In the genomic region with DNA sequence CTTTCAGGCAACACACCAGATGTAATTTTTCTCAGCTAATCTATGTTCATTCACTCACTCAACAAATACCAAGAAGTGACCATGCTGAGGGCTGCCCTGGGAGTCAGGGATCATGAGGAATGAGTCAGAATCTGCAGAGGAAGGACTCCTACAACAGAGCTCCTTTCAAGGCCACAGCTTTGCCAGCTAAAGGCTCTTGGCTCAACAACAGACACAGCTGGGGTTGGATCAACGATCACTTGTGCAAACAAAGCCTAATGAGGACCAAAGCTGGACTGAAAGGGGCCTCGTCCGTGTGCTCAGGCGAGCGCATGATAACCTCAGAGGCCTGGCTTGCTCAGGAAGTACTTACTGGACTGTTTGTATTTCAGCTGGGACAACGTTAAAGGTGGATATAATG, we compare ENCODE assay signal across 7 mouse cellular contexts. TPM values are rescaled to one million over a fixed set of nuclear protein-coding genes. Genes with fewer than 3 reads are reported as not detected.
A peak's percentile ranks its signal among the peaks of the same experiment; 100 is the strongest.
DNase-seq lines count a peak whose midpoint lies in the region; ATAC-seq lines count a peak whose summit lies in the region.

No protein-coding gene starts in this region.

- 30% methylated on average over 6 of the region's 6 CpGs for WGBS in midbrain, embryonic 11.5 days
- WGBS in midbrain, embryonic 13.5 days: 29% methylated on average over 6 of the region's 6 CpGs
- 28% methylated on average over 6 of the region's 6 CpGs for WGBS in heart, embryonic 12.5 days

- peaks cover 2% of the 10 kb centered on the region; the same call in 1 of the 2 replicates for H3K36me3 ChIP-seq in midbrain, embryonic 11.5 days (ENCODE audit: control insufficient read depth, insufficient read depth, low read length)
- peaks cover 69% of the 10 kb centered on the region for H3K36me3 ChIP-seq in midbrain, embryonic 13.5 days
- peaks cover 77% of the 10 kb centered on the region for H3K36me3 ChIP-seq in heart, embryonic 12.5 days

- peak; percentile 68; the same call in 1 of the 2 replicates for ATAC-seq in midbrain, embryonic 11.5 days (ENCODE audit: low FRiP score)
- ATAC-seq in midbrain, embryonic 13.5 days: no peak
- ATAC-seq in heart, embryonic 12.5 days (ENCODE audit: insufficient number of reproducible peaks, low FRiP score): peak; percentile 33; the same call in 1 of the 2 replicates

- H3K9ac ChIP-seq in midbrain, embryonic 11.5 days (ENCODE audit: low read length): no peak overlapping the region
- no peak overlapping the region for H3K9ac ChIP-seq in midbrain, embryonic 13.5 days (replicated peaks)
- H3K9ac ChIP-seq in heart, embryonic 12.5 days: no peak overlapping the region

- H3K4me2 ChIP-seq in midbrain, embryonic 11.5 days: no peak overlapping the region
- H3K4me2 ChIP-seq in midbrain, embryonic 13.5 days (replicated peaks): no peak overlapping the region
- H3K4me2 ChIP-seq in heart, embryonic 12.5 days: no peak overlapping the region

- no peak overlapping the region for H3K4me3 ChIP-seq in midbrain, embryonic 11.5 days (ENCODE audit: low read depth, low read length)
- H3K4me3 ChIP-seq in midbrain, embryonic 13.5 days (replicated peaks): no peak overlapping the region
- no peak overlapping the region for H3K4me3 ChIP-seq in heart, embryonic 12.5 days

- H3K4me1 ChIP-seq in midbrain, embryonic 11.5 days (ENCODE audit: control insufficient read depth, insufficient read depth, low read length): peaks cover 11% of the 10 kb centered on the region
- peaks cover 6% of the 10 kb centered on the region; the same call in 1 of the 2 replicates for H3K4me1 ChIP-seq in midbrain, embryonic 13.5 days (replicated peaks)
- H3K4me1 ChIP-seq in heart, embryonic 12.5 days (replicated peaks): peaks cover 50% of the 10 kb centered on the region

- H3K27me3 ChIP-seq in midbrain, embryonic 11.5 days (ENCODE audit: control insufficient read depth, insufficient read depth, low read length): no peaks in the 10 kb centered on the region
- no peaks in the 10 kb centered on the region for H3K27me3 ChIP-seq in midbrain, embryonic 13.5 days
- no peaks in the 10 kb centered on the region for H3K27me3 ChIP-seq in heart, embryonic 12.5 days (replicated peaks)

- H3K9me3 ChIP-seq in midbrain, embryonic 11.5 days (ENCODE audit: control insufficient read depth, low read length): no peaks in the 10 kb centered on the region
- H3K9me3 ChIP-seq in midbrain, embryonic 13.5 days: no peaks in the 10 kb centered on the region
- no peaks in the 10 kb centered on the region for H3K9me3 ChIP-seq in heart, embryonic 12.5 days (replicated peaks)

- H3K27ac ChIP-seq in midbrain, embryonic 11.5 days (ENCODE audit: low read depth, low read length): peak overlapping the region; percentile 44
- H3K27ac ChIP-seq in midbrain, embryonic 13.5 days: no peak overlapping the region
- H3K27ac ChIP-seq in heart, embryonic 12.5 days (ENCODE audit: poor library complexity, severe bottlenecking): peak overlapping the region; percentile 53

- no peak for DNase-seq in midbrain, embryonic 11.5 days (ENCODE audit: low spot score, missing footprints)
- DNase-seq in embryo, embryonic 11 days: peak; percentile 44
- DNase-seq in lung, postnatal 36 days: peak; percentile 55
- no peak for DNase-seq in spleen, adult 18-20 months
- no peak for DNase-seq in cerebellum, postnatal 25 days

RNA-seq across cellular contexts. Expression of gene Cdkl1, which starts 23.2 kb away (rescaled TPM):
- polyA plus RNA-seq in midbrain, embryonic 11.5 days (2014; fragmentation: Nextera tagmentation; extraction: Ambion mirVana): 0.50 and 0.64 TPM in 2 replicates
- 2.0 and 2.2 TPM in 2 replicates for polyA plus RNA-seq in midbrain, embryonic 13.5 days (2015; fragmentation: Nextera tagmentation; extraction: Ambion mirVana)
- polyA plus RNA-seq in heart, embryonic 12.5 days (2016; fragmentation: Nextera tagmentation; extraction: Ambion mirVana): 5.0 TPM in 2 replicates

Comparison
In these comparisons a context has a peak if more than half of its experiments do, and no peak if none do; other contexts are left out.
1. DNase-seq: peak in embryo, embryonic 11 days (single experiment) and lung, postnatal 36 days (single experiment); none in midbrain, embryonic 11.5 days (single experiment), spleen, adult 18-20 months (0 of 2) and cerebellum, postnatal 25 days (0 of 2).